ENCODE assay signal across 17 mouse cellular contexts in the genomic region with DNA sequence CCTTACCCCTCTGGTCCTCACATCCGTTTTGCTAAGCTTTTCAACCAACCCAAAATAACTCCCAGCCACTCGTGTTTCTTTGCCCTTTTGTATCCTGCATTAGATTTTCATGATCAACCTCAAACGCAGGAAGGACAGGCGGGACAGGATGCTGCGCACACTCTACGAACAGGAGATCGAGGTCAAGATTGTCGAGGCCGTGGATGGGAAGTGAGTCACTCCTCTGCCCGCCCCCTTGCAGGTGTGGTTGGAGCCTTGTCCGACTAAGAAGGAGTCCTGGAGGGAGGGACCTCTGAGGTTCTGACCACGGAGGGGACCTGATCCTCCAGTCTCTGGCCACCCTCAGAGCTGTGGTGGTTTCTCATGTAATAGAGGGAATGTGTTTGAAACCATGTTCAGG.
DNase-seq lines count a peak whose midpoint lies in the region; ATAC-seq lines count a peak whose summit lies in the region.
"Had no signal": no experiment of that assay in that cellular context is flagged by ENCODE, and none has a peak within 500 bp of the region (broad histone marks: within the 10 kb centered on the region; RNA-seq: fewer than 3 reads in every experiment).

No protein-coding gene starts in this region.

- no peak overlapping the region for H3K4me3 ChIP-seq in kidney, embryonic 16.5 days (ENCODE audit: low read length)
- no peak overlapping the region for H3K4me3 ChIP-seq in hindbrain, embryonic 10.5 days
- H3K4me3 ChIP-seq: limb, embryonic 13.5 days; midbrain, embryonic 10.5 days; myocyte had no signal

- WGBS in kidney, embryonic 16.5 days, result 68% methylated on average over 12 of the region's 12 CpGs
- 83% methylated on average over 12 of the region's 12 CpGs for WGBS in hindbrain, embryonic 10.5 days

- no peak overlapping the region for H3K27ac ChIP-seq in kidney, embryonic 16.5 days (ENCODE audit: low read length)
- no peak overlapping the region for H3K27ac ChIP-seq in hindbrain, embryonic 10.5 days
- H3K27ac ChIP-seq: hindbrain, embryonic 14.5 days; limb, embryonic 13.5 days; midbrain, embryonic 10.5 days; stomach, postnatal 0 days had no signal

- H3K9ac ChIP-seq in kidney, embryonic 16.5 days (replicated peaks; ENCODE audit: low read length), result no peak overlapping the region
- H3K9ac ChIP-seq: hindbrain, embryonic 14.5 days; limb, embryonic 13.5 days had no signal

- intact Hi-C loops in gastrocnemius, postnatal 36 days (cut with DNase I), result no loop called here

- peak; percentile 9 for DNase-seq in CD4-positive, CD25-positive, alpha-beta regulatory T cell, adult 2 months (ENCODE audit: low read depth, low spot score)
- peak; percentile 35 for DNase-seq in kidney, adult 11 months
- peak; percentile 70 for DNase-seq in 416B (ENCODE audit: low read depth)
- DNase-seq in hindbrain, embryonic 10.5 days (ENCODE audit: low spot score), result no peak
- no peak for DNase-seq in gastrocnemius, postnatal 36 days
- DNase-seq: cerebellum, adult 9-10 months; right cerebral cortex, adult 18-20 months; spleen, adult 18-20 months had no signal

- no peaks in the 10 kb centered on the region for H3K27me3 ChIP-seq in kidney, embryonic 16.5 days (ENCODE audit: insufficient read depth, low read length)
- H3K27me3 ChIP-seq in hindbrain, embryonic 10.5 days (ENCODE audit: insufficient read depth, poor library complexity, severe bottlenecking), result no peaks in the 10 kb centered on the region
- H3K27me3 ChIP-seq: limb, embryonic 13.5 days had no signal

- no peak overlapping the region for H3K4me2 ChIP-seq in kidney, embryonic 16.5 days (replicated peaks; ENCODE audit: low read depth, low read length)
- H3K4me2 ChIP-seq: heart, embryonic 11.5 days; hindbrain, embryonic 14.5 days; limb, embryonic 13.5 days had no signal

- H3K36me3 ChIP-seq in kidney, embryonic 16.5 days (ENCODE audit: insufficient read depth, low read length), result no peaks in the 10 kb centered on the region
- H3K36me3 ChIP-seq in hindbrain, embryonic 10.5 days, result no peaks in the 10 kb centered on the region
- H3K36me3 ChIP-seq: limb, embryonic 13.5 days; midbrain, embryonic 10.5 days had no signal

- ATAC-seq in CD4-positive, CD25-positive, alpha-beta regulatory T cell, adult 4 months, result no peak
- ATAC-seq in kidney, embryonic 16.5 days (ENCODE audit: low FRiP score, low TSS enrichment), result no peak
- peak; percentile 21 for ATAC-seq in inflammation-experienced regulatory T-cells, adult 6 months

- H3K9me3 ChIP-seq in kidney, embryonic 16.5 days (ENCODE audit: low read length), result no peaks in the 10 kb centered on the region
- H3K9me3 ChIP-seq in hindbrain, embryonic 10.5 days, result no peaks in the 10 kb centered on the region
- H3K9me3 ChIP-seq: limb, embryonic 13.5 days; midbrain, embryonic 10.5 days had no signal

- peaks cover 11% of the 10 kb centered on the region for H3K4me1 ChIP-seq in kidney, embryonic 16.5 days (ENCODE audit: insufficient read depth, low read length)
- H3K4me1 ChIP-seq in hindbrain, embryonic 10.5 days (replicated peaks), result no peaks in the 10 kb centered on the region; the same call in 1 of the 2 replicates

Comparison
In these comparisons a context has a peak if more than half of its experiments do, and no peak if none do; other contexts are left out.
1. DNase-seq: peak in CD4-positive, CD25-positive, alpha-beta regulatory T cell, adult 2 months (single experiment), kidney, adult 11 months (single experiment) and 416B (single experiment); none in hindbrain, embryonic 10.5 days (single experiment) and gastrocnemius, postnatal 36 days (0 of 2).